Mouse (Mus musculus) embryo, embryonic 9.5 days (tissue): Measurements from ENCODE around the gene Olfr1416.
A peak's percentile ranks its signal among the peaks of the same experiment; 100 is the strongest.
"Not testable (repeated sequence)": the region's sequence is repeated elsewhere in the genome, so short reads cannot be mapped to it uniquely, and the experiment has no call there.

Experiments
- DNase-seq: peaks from one replicate; pipeline ENCODE4 v3.0.0-alpha.2; 2017; ENCODE audit errors: extremely low spot score

Gene Olfr1416

GRCm38 (mm10) chr1:92485013-92485412, at the start of gene Olfr1416:
Olfr1416 (minus strand) TSS chr1:92485113.
- DNase-seq: no peak

DNA sequence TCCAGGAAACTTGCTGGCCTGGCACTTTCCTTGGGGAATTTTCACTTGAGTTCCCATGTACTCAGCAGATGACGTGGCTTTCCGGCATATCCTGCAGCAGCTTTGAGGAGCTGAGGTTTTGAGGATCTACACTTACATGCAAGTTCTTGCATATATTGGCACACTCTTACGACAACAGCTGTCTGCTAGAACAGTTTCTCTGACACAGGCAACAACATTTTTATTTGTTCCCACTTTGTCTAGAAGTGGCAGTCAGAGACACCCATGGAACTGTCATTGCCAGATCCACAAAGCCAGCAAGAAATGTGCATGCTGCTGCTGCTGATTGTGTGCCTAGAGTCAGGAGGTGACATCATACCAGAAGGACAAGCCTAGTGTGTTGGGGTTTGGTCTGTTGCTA, 38.9 kb upstream of the Olfr1416 start:
- DNase-seq: no peak

GRCm38 (mm10) chr1:92521376-92521775, 36.5 kb upstream of the Olfr1416 start:
- peak; percentile 42 for DNase-seq

GRCm38 (mm10) chr1:92519046-92519445, 34.1 kb upstream of the Olfr1416 start:
- no peak for DNase-seq

GRCm38 (mm10) chr1:92518561-92518960, 33.6 kb upstream of the Olfr1416 start, which contains the start of gene Olfr1414:
Olfr1414 (minus strand) TSS chr1:92518661.
- no peak for DNase-seq

DNA sequence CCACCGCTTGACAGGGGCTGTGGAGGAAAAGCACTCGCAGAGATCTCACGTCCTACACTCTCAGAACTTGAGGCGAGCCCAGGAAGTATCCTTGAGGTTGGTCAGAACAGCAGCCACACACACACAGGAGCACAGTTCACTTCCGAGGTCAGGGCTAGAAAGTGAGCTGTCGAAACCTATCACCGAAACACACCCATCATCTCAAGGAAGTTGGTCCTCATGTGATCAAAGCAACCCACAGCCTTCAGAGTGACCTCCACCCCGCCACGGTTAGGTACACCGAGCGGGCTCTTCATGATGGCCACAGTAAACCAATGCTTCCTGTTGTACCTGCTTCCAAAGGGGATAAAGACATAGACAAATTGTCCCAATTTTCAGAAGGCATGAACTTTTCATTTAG, 30.5 kb upstream of the Olfr1416 start:
- DNase-seq: no peak

DNA sequence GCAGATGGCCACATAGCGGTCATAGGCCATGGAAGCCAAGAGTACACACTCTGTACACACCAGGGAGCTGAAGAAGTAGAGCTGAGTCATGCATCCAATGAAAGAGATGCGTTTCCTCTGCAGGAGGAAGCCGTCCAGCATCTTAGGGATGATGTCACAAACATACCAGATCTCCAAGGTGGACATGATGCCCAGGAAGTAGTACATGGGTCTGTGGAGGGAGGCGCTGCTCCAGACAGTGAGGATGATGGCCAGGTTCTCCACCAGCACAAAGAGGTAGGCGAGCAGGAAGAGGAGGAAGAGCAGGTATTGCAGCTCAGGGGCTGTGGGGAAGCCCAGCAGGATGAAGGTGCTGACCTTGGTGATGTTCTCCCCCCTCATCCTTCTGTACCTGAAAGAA, 26.7 kb upstream of the Olfr1416 start:
- DNase-seq: not testable (repeated sequence)

- no peak for DNase-seq
Observed at GRCm38 (mm10) chr1:92496001-92496400, 11.1 kb upstream of the Olfr1416 start, which contains the start of gene Olfr1415. Olfr1415 (minus strand) TSS chr1:92496101.

DNA sequence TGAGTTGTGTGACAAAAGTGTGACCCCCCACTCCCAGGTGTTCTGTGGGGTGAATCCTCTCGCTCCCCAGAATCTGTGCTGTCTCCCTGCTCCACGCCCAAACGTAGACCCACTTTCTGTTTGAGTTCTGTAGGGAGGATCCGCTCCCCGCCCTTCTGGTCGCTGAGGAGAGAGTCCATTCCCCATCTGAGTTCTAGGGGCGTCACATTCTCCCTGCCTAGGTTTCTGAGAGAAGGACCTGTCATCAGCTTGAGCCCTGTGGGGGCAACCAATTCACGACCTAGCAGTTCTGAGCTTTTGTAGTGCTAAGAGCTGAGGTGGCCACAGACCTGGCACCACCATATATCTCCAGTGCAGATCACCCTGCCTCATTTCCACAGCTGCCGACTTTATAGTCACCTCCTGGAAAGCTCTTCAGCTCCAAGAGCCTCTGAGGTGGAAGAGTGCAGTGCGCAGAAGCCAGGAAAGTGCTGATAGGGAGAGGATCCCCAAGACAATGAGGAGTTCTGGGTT, 10.8 kb downstream of the Olfr1416 start:
- DNase-seq: no peak

- DNase-seq: peak; percentile 97
Observed at GRCm38 (mm10) chr1:92473165-92474041, 11.5 kb downstream of the Olfr1416 start, which contains the start of gene Ndufa10. Ndufa10 (minus strand) TSS chr1:92473860.

DNA sequence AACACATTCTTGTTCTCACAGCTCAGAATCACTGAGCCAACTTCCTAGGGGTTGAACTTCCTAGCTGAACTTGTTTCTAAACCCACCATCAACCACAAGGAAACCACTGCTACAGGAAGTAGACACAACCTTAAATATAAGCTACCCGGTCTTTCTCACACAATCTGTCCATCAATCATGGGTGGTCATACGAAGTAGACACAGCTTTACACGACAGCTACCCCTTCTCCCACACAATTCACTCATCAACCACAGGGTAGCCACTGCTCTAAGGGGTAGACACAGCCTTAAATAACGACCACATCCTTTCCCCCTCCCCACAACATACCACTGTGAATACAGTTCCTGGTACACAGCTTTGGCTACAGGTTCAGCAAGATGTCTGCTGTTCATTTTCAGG, 16.0 kb downstream of the Olfr1416 start:
- DNase-seq: no peak

GRCm38 (mm10) chr1:92458416-92458815, 26.5 kb downstream of the Olfr1416 start:
- DNase-seq: no peak

DNA sequence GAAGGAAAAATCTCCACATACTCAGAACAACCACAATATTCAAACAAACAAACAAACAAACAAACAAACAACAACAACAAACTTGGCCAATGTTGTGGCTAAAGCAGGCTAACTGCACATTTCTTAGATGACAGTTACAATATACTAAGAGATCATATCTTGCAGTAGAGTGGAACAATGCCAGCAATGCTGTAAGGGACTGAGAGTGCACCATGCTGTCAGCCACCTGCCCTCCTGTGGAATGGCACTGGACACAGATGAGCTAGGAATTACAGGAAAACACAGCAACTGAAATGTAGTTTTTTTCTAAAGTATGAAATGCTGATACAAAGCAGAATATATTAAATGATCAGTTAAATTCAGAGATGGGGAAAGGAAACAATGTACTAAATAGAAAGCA, 27.2 kb downstream of the Olfr1416 start:
- DNase-seq: no peak

- peak; percentile 39 for DNase-seq
Observed at GRCm38 (mm10) chr1:92453751-92454445, 31.0 kb downstream of the Olfr1416 start.

- no peak for DNase-seq
Observed at GRCm38 (mm10) chr1:92448293-92448692, 36.6 kb downstream of the Olfr1416 start.

DNA sequence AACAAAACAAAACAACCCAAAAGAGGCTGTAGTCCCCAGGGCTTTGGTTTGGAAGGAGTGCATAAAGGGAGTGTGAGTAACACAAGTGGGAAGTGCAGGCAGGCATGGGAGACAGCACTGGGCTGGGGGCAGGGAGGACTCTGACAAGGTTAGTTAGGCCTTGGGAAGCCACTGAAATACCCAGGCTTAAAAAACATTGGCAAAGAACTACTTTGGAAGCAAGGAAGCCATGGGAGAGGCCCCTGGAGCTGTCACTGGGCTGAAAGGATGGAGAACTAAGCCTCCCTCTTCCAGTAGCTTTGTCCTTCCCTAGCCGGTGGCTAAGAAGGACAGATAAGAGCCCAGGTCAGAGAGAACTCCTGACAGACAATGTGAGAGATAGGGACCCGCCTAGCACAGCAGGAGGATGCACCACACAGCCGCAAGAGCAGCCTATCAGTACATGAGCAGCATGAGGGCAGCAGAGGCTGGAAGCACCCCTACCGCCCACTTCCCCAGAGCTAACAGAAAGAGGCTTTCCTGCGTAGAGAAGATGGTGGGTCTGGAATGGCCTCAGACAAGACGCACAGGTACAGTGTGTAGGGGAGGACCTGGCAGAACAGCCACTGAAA, 43.4 kb downstream of the Olfr1416 start:
- no peak for DNase-seq

DNA sequence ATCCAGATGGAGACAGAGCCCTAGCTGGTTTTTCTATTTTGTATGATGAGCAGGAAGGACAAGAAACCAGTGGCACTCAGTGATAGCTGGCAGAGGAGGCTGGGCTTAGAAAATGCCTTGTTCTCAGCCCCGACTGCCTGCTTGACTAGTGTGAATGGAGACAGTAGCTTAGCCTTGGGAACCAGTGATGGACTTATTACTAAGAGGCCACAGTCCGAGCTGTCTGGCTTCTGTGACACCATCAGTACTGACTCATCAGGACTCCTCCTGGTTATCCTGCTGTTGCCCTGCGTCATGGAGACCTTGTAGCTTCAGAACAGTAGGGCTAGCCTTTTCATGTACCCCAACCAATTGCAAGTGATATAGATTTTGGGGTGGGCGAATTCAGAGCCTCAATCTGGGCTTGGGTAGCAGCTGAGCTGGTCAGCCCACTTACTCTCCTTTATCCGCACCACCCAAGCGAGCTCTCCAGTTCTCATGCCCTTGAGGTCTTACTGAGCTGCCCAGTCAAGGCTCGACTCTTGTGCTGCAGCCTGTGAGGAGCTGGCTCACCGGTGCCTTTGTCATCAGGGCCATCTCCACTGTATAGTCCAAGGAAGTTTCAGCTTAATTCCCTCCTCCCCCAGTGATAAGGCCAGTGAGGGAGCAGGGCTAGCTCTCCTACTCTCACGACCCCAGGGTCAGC, 44.7 kb downstream of the Olfr1416 start:
- no peak for DNase-seq

GRCm38 (mm10) chr1:92437678-92438271, 47.1 kb downstream of the Olfr1416 start:
- DNase-seq: peak; percentile 23

DNA sequence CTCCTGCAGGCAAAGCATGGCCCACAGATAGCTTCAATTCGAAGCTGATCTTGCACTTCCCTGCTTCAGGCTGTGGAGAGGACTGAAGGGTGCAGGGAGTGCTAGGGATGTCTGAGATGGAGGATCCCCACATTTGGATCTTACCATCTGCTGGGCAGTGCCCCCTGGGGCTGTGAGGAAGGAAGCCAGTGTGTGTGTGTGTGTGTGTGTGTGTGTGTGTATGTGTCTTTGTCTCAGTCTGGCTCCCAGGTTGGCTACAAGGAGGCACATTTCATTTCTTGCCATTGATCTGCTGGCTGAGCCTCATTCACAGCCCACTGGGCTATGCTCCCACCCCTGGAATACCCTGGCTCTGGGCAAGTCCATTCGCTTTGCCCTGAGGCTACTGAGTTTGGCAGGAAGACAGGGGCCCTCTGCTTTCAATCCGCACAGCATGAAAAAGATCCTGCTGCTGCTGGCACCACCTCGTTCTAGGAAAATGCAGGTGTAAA, 48.0 kb downstream of the Olfr1416 start:
- no peak for DNase-seq

- DNase-seq: no peak
Observed at GRCm38 (mm10) chr1:92434986-92435385, 49.9 kb downstream of the Olfr1416 start.

DNA sequence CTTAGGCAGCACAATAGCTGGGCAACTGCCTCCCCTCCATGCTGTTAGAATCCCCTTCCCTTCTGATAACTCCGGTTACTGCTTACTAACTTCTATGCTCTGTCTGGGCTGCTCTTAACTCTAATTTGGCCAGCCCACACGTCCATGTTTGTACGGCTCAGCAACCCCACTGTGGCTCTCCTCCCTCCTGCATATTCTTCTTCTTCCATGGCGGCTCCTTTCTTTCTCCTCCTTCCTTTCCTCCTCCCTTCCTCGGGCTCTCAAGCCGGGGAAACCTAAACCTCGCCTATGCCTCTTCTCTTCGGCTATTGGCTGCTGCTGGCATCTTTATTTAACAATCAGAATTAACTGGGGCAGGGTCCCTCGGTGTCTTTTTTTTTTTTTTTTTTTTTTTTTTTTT, 52.1 kb downstream of the Olfr1416 start:
- DNase-seq: no peak
